ENCODE assay signal across 21 mouse cellular contexts in genomic region chr16:63031035-63031434, GRCm38 (mm10).
A peak's percentile ranks its signal among the peaks of the same experiment; 100 is the strongest.
DNase-seq lines count a peak whose midpoint lies in the region; ATAC-seq and TF ChIP-seq lines count a peak whose summit lies in the region.
"Had no signal": no experiment of that assay in that cellular context is flagged by ENCODE, and none has a peak within 500 bp of the region (broad histone marks: within the 10 kb centered on the region; RNA-seq: fewer than 3 reads in every experiment).

No protein-coding gene starts in this region.

- no peaks in the 10 kb centered on the region for H3K27me3 ChIP-seq in hindbrain, embryonic 13.5 days
- H3K27me3 ChIP-seq in hindbrain, embryonic 10.5 days (ENCODE audit: insufficient read depth, poor library complexity, severe bottlenecking), result 0 out of 2 replicates have a peak, but pooled peaks cover 18% of the 10 kb centered on the region
- no peaks in the 10 kb centered on the region for H3K27me3 ChIP-seq in forebrain, embryonic 13.5 days
- no peaks in the 10 kb centered on the region for H3K27me3 ChIP-seq in hindbrain, embryonic 16.5 days (replicated peaks; ENCODE audit: control insufficient read depth, insufficient read depth, low read length)
- no peaks in the 10 kb centered on the region for H3K27me3 ChIP-seq in midbrain, postnatal 0 days (ENCODE audit: insufficient read depth, low read length)
- H3K27me3 ChIP-seq: CH12.LX; embryonic facial prominence, embryonic 12.5 days; heart, embryonic 15.5 days; limb, embryonic 15.5 days; neural tube, embryonic 15.5 days had no signal

- H3K9ac ChIP-seq in hindbrain, embryonic 13.5 days, result no peak overlapping the region
- no peak overlapping the region for H3K9ac ChIP-seq in forebrain, embryonic 13.5 days
- no peak overlapping the region for H3K9ac ChIP-seq in hindbrain, embryonic 16.5 days (ENCODE audit: low read depth, low read length)
- no peak overlapping the region for H3K9ac ChIP-seq in midbrain, postnatal 0 days (replicated peaks; ENCODE audit: low read length, poor library complexity, severe bottlenecking)
- H3K9ac ChIP-seq: embryonic facial prominence, embryonic 12.5 days; heart, embryonic 15.5 days; limb, embryonic 15.5 days; neural tube, embryonic 15.5 days had no signal

- H3K9me3 ChIP-seq in hindbrain, embryonic 13.5 days, result no peaks in the 10 kb centered on the region
- H3K9me3 ChIP-seq in hindbrain, embryonic 10.5 days, result no peaks in the 10 kb centered on the region
- no peaks in the 10 kb centered on the region for H3K9me3 ChIP-seq in forebrain, embryonic 13.5 days (replicated peaks)
- H3K9me3 ChIP-seq in hindbrain, embryonic 16.5 days (ENCODE audit: control insufficient read depth, low read length), result no peaks in the 10 kb centered on the region
- H3K9me3 ChIP-seq in midbrain, postnatal 0 days (ENCODE audit: low read length), result no peaks in the 10 kb centered on the region
- H3K9me3 ChIP-seq: embryonic facial prominence, embryonic 12.5 days; heart, embryonic 15.5 days; limb, embryonic 15.5 days; neural tube, embryonic 15.5 days had no signal

- H3K4me2 ChIP-seq in hindbrain, embryonic 13.5 days, result no peak overlapping the region
- H3K4me2 ChIP-seq in forebrain, embryonic 13.5 days, result peak overlapping the region; percentile 31
- no peak overlapping the region for H3K4me2 ChIP-seq in hindbrain, embryonic 16.5 days (ENCODE audit: low read length)
- no peak overlapping the region for H3K4me2 ChIP-seq in midbrain, postnatal 0 days (ENCODE audit: low read depth, low read length, poor library complexity, severe bottlenecking)
- H3K4me2 ChIP-seq: embryonic facial prominence, embryonic 12.5 days; heart, embryonic 15.5 days; limb, embryonic 15.5 days; neural tube, embryonic 15.5 days had no signal

- TF ChIP-seq CTCF in midbrain, postnatal 0 days (IDR thresholded peaks at IDR 0.05), result no peak
- TF ChIP-seq CTCF in left cerebral cortex, adult 2 months (IDR thresholded peaks at IDR 0.05), result no peak

- DNase-seq in hindbrain, embryonic 10.5 days (ENCODE audit: low spot score), result no peak
- DNase-seq in midbrain, postnatal 0 days (ENCODE audit: low spot score), result peak; percentile 30
- no peak for DNase-seq in thymus, adult 18-20 months
- no peak for DNase-seq in left cerebral cortex, adult 2 months (ENCODE audit: extremely low spot score in 1 of 2, low spot score in 2 of 2)
- DNase-seq in ovary, postnatal 14 days (ENCODE audit: low spot score), result no peak
- DNase-seq: cerebellum, adult 9-10 months; gastrocnemius, postnatal 36 days; heart, postnatal 4 days; layer of hippocampus, postnatal 36 days; lung, postnatal 10 days; thymus, postnatal 14 days had no signal

- intact Hi-C loops in left cerebral cortex, adult 2 months (cut with DNase I), result no loop called here

- 0 out of 2 replicates have a peak overlapping the region, but pooled peaks have one; percentile 19 for H3K27ac ChIP-seq in hindbrain, embryonic 13.5 days
- no peak overlapping the region for H3K27ac ChIP-seq in hindbrain, embryonic 10.5 days
- H3K27ac ChIP-seq in forebrain, embryonic 13.5 days, result peak overlapping the region; percentile 65
- no peak overlapping the region for H3K27ac ChIP-seq in hindbrain, embryonic 16.5 days (ENCODE audit: low read depth, low read length)
- no peak overlapping the region for H3K27ac ChIP-seq in midbrain, postnatal 0 days (ENCODE audit: low read depth, low read length)
- no peak overlapping the region for H3K27ac ChIP-seq in left cerebral cortex, adult 2 months
- H3K27ac ChIP-seq: embryonic facial prominence, embryonic 12.5 days; heart, embryonic 15.5 days; limb, embryonic 15.5 days; neural tube, embryonic 15.5 days; stomach, postnatal 0 days had no signal

- 10% methylated on average over 5 of the region's 5 CpGs for WGBS in hindbrain, embryonic 13.5 days
- 36% methylated on average over 5 of the region's 5 CpGs for WGBS in hindbrain, embryonic 10.5 days
- 10% methylated on average over 5 of the region's 5 CpGs for WGBS in forebrain, embryonic 13.5 days
- 10% methylated on average over 5 of the region's 5 CpGs for WGBS in hindbrain, embryonic 16.5 days
- WGBS in midbrain, postnatal 0 days, result 17% methylated on average over 5 of the region's 5 CpGs

- 0 out of 2 replicates have a peak, but pooled peaks have one; percentile 32 for ATAC-seq in hindbrain, embryonic 13.5 days (ENCODE audit: low FRiP score)
- peak; percentile 70 for ATAC-seq in forebrain, embryonic 13.5 days
- peak; percentile 45; the same call in 1 of the 2 replicates for ATAC-seq in hindbrain, embryonic 16.5 days
- no peak for ATAC-seq in midbrain, postnatal 0 days (ENCODE audit: low FRiP score)
- ATAC-seq: intestine, postnatal 0 days had no signal

- H3K36me3 ChIP-seq in hindbrain, embryonic 13.5 days, result no peaks in the 10 kb centered on the region
- no peaks in the 10 kb centered on the region for H3K36me3 ChIP-seq in hindbrain, embryonic 10.5 days
- no peaks in the 10 kb centered on the region for H3K36me3 ChIP-seq in forebrain, embryonic 13.5 days (ENCODE audit: poor library complexity, severe bottlenecking)
- H3K36me3 ChIP-seq in hindbrain, embryonic 16.5 days (ENCODE audit: control insufficient read depth, insufficient read depth, low read length), result no peaks in the 10 kb centered on the region
- H3K36me3 ChIP-seq in midbrain, postnatal 0 days (ENCODE audit: insufficient read depth, low read length), result no peaks in the 10 kb centered on the region
- H3K36me3 ChIP-seq: embryonic facial prominence, embryonic 12.5 days; heart, embryonic 15.5 days; limb, embryonic 15.5 days; neural tube, embryonic 15.5 days had no signal

- peaks cover 16% of the 10 kb centered on the region for H3K4me1 ChIP-seq in hindbrain, embryonic 13.5 days (replicated peaks)
- peaks cover 21% of the 10 kb centered on the region for H3K4me1 ChIP-seq in hindbrain, embryonic 10.5 days (replicated peaks)
- H3K4me1 ChIP-seq in forebrain, embryonic 13.5 days, result peaks cover 22% of the 10 kb centered on the region
- no peaks in the 10 kb centered on the region for H3K4me1 ChIP-seq in hindbrain, embryonic 16.5 days (ENCODE audit: control insufficient read depth, insufficient read depth, low read depth, low read length)
- 0 out of 2 replicates have a peak, but pooled peaks cover 7% of the 10 kb centered on the region for H3K4me1 ChIP-seq in midbrain, postnatal 0 days (ENCODE audit: insufficient read depth, low read length)
- H3K4me1 ChIP-seq: embryonic facial prominence, embryonic 12.5 days; heart, embryonic 15.5 days; limb, embryonic 15.5 days had no signal

- no peak overlapping the region for H3K4me3 ChIP-seq in hindbrain, embryonic 13.5 days
- H3K4me3 ChIP-seq in hindbrain, embryonic 10.5 days, result no peak overlapping the region
- H3K4me3 ChIP-seq in forebrain, embryonic 13.5 days, result no peak overlapping the region
- no peak overlapping the region for H3K4me3 ChIP-seq in hindbrain, embryonic 16.5 days (ENCODE audit: low read length)
- H3K4me3 ChIP-seq in midbrain, postnatal 0 days (ENCODE audit: low read depth, low read length), result no peak overlapping the region
- no peak overlapping the region for H3K4me3 ChIP-seq in left cerebral cortex, adult 2 months
- H3K4me3 ChIP-seq: embryonic facial prominence, embryonic 12.5 days; heart, embryonic 15.5 days; limb, embryonic 15.5 days; neural tube, embryonic 15.5 days had no signal

Comparison
In these comparisons a context has a peak if more than half of its experiments do, and no peak if none do; other contexts are left out.
1. H3K27ac ChIP-seq: peak in hindbrain, embryonic 13.5 days (single experiment) and forebrain, embryonic 13.5 days (single experiment); none in hindbrain, embryonic 10.5 days (single experiment), hindbrain, embryonic 16.5 days (single experiment), midbrain, postnatal 0 days (single experiment) and left cerebral cortex, adult 2 months (single experiment).